Mouse (Mus musculus) CH12.LX (cell line): ENCODE data around the gene Grk6. TPM values are rescaled to one million over a fixed set of nuclear protein-coding genes. Genes with fewer than 3 reads are reported as not detected.
A peak's percentile ranks its signal among the peaks of the same experiment; 100 is the strongest.

Experiments used
- DNase-seq: peaks from one replicate; pipeline ENCODE4 v3.0.0-alpha.2; 2013; ENCODE audit errors: extremely low read depth
- H3K27ac ChIP-seq: 2 replicates; pipeline ENCODE4 v1.5.1; 2012; ENCODE audit warnings: low read depth, mild to moderate bottlenecking, control low read depth, moderate library complexity; ENCODE audit not compliant: insufficient read depth
- H3K27me3 ChIP-seq: replicated peaks from 2 replicates; pipeline ENCODE3; 2012; ENCODE audit warnings: inconsistent platforms
- H3K36me3 ChIP-seq, 2 experiments: replicated peaks in 1 of 2; 2 replicates each; pipeline versions ENCODE3 to v1.6.1; 2012; ENCODE audit warnings: inconsistent platforms in 1 of 2, low read length in 1 of 2, mild to moderate bottlenecking in 1 of 2, mixed read lengths in 1 of 2, moderate library complexity in 1 of 2; ENCODE audit not compliant: control insufficient read depth in 1 of 2, insufficient read depth in 1 of 2
- H3K4me1 ChIP-seq, 2 experiments: 2 replicates each; pipeline ENCODE4 v1.6.1; 2012; ENCODE audit warnings: inconsistent platforms in 1 of 2, moderate library complexity in 1 of 2; ENCODE audit not compliant: insufficient read depth in 2 of 2, control insufficient read depth in 1 of 2
- H3K4me2 ChIP-seq: 2 replicates; pipeline ENCODE4 v1.6.1; 2012; ENCODE audit warnings: low read depth, mild to moderate bottlenecking, control low read depth; ENCODE audit not compliant: poor library complexity, insufficient read depth, severe bottlenecking
- H3K4me3 ChIP-seq, 3 experiments: fragments of 150-350 bp in 1 of 3; sonication (generic) in 1 of 3; replicated peaks in 1 of 3; 2 replicates each; pipeline versions ENCODE3 to v1.5.1; 2011 to 2012; ENCODE audit warnings: low read depth in 2 of 3, low read length in 2 of 3, mild to moderate bottlenecking in 2 of 3, moderate library complexity in 2 of 3, control low read depth in 1 of 3, improper control_type of control experiment in 1 of 3, inconsistent platforms in 1 of 3, mixed read lengths in 1 of 3; ENCODE audit not compliant: poor library complexity in 1 of 3
- H3K79me2 ChIP-seq: replicated peaks from 2 replicates; pipeline ENCODE4 v1.6.1; 2012; ENCODE audit warnings: mild to moderate bottlenecking, moderate library complexity; ENCODE audit not compliant: control insufficient read depth, poor library complexity, insufficient read depth, severe bottlenecking; ENCODE audit errors: extremely low read depth
- H3K9ac ChIP-seq: 2 replicates; pipeline ENCODE4 v1.6.1; 2012; ENCODE audit warnings: low read depth, mild to moderate bottlenecking, control low read depth, moderate library complexity; ENCODE audit not compliant: insufficient read depth
- H3K9me3 ChIP-seq: replicated peaks from 2 replicates; pipeline ENCODE3; 2012; ENCODE audit warnings: low read length, inconsistent platforms, mixed read lengths
- BHLHE40 ChIP-seq: IDR thresholded peaks from 2 replicates; pipeline ENCODE4 v1.6.1; 2011; ENCODE audit warnings: mild to moderate bottlenecking, low read depth, low read length, improper control_type of control experiment
- CHD1 ChIP-seq: IDR thresholded peaks from 2 replicates; pipeline ENCODE4 v1.6.1; 2012; ENCODE audit warnings: low read depth, low read length, improper control_type of control experiment, inconsistent platforms
- CHD2 ChIP-seq: IDR thresholded peaks from 2 replicates; pipeline ENCODE4 v1.6.1; 2011; ENCODE audit warnings: low read length, improper control_type of control experiment
- CTCF ChIP-seq, 2 experiments: IDR thresholded peaks in 1 of 2; conservative IDR thresholded peaks in 1 of 2; 2 replicates each; pipeline ENCODE4 v1.5.1; 2011 to 2012; ENCODE audit warnings: low read depth in 2 of 2, low read length in 2 of 2, improper control_type of control experiment in 1 of 2, inconsistent platforms in 1 of 2, mild to moderate bottlenecking in 1 of 2, moderate library complexity in 1 of 2
- E2F4 ChIP-seq: IDR thresholded peaks from 2 replicates; pipeline ENCODE4 v1.6.1; 2011; ENCODE audit warnings: low read depth, low read length, improper control_type of control experiment; ENCODE audit not compliant: insufficient replicate concordance
- ETS1 ChIP-seq: conservative IDR thresholded peaks from 2 replicates; pipeline ENCODE4 v1.6.1; 2012; ENCODE audit warnings: low read depth, mild to moderate bottlenecking, inconsistent platforms, low read length, improper control_type of control experiment, moderate library complexity
- HCFC1 ChIP-seq: IDR thresholded peaks from 2 replicates; pipeline ENCODE4 v1.6.1; 2012; ENCODE audit warnings: low read depth, mild to moderate bottlenecking, inconsistent platforms, low read length, improper control_type of control experiment
- IRF4 ChIP-seq: IDR thresholded peaks from 2 replicates; pipeline ENCODE4 v1.6.1; 2014; ENCODE audit warnings: low read depth, mild to moderate bottlenecking, inconsistent platforms, low read length, improper control_type of control experiment
- JUN ChIP-seq: IDR thresholded peaks from 2 replicates; pipeline ENCODE4 v1.6.1; 2011; ENCODE audit warnings: low read depth, mild to moderate bottlenecking, low read length, improper control_type of control experiment, moderate library complexity; ENCODE audit not compliant: insufficient read depth
- JUND ChIP-seq: conservative IDR thresholded peaks from 2 replicates; pipeline ENCODE4 v1.6.1; 2011; ENCODE audit warnings: low read depth, low read length, improper control_type of control experiment
- KAT2A ChIP-seq: IDR thresholded peaks from 2 replicates; pipeline ENCODE4 v1.6.1; 2012; ENCODE audit warnings: low read length, improper control_type of control experiment, inconsistent platforms; ENCODE audit not compliant: insufficient replicate concordance
- MAFK ChIP-seq: IDR thresholded peaks from 2 replicates; pipeline ENCODE4 v1.6.1; 2011; ENCODE audit warnings: low read length, improper control_type of control experiment; ENCODE audit not compliant: insufficient replicate concordance
- MAX ChIP-seq: IDR thresholded peaks from 2 replicates; pipeline ENCODE4 v1.6.1; 2011; ENCODE audit warnings: low read length, improper control_type of control experiment
- MAZ ChIP-seq: IDR thresholded peaks from 2 replicates; pipeline ENCODE4 v1.6.1; 2012; ENCODE audit warnings: low read depth, mild to moderate bottlenecking, inconsistent platforms, low read length, improper control_type of control experiment, moderate library complexity
- MEF2A ChIP-seq: IDR thresholded peaks from 2 replicates; pipeline ENCODE4 v1.6.1; 2014; ENCODE audit warnings: low read depth, mild to moderate bottlenecking, inconsistent platforms, low read length, improper control_type of control experiment, borderline replicate concordance
- MXI1 ChIP-seq: IDR thresholded peaks from 2 replicates; pipeline ENCODE4 v1.6.1; 2011; ENCODE audit warnings: mild to moderate bottlenecking, low read depth, low read length, improper control_type of control experiment
- MYC ChIP-seq: IDR thresholded peaks from 2 replicates; pipeline ENCODE4 v1.6.1; 2011; ENCODE audit warnings: low read depth, mild to moderate bottlenecking, improper control_type of control experiment, low read length
- NELFE ChIP-seq: IDR thresholded peaks from 2 replicates; pipeline ENCODE4 v1.6.1; 2011; ENCODE audit warnings: low read depth, low read length, improper control_type of control experiment
- NRF1 ChIP-seq: IDR thresholded peaks from 2 replicates; pipeline ENCODE4 v1.6.1; 2014; ENCODE audit warnings: low read depth, mild to moderate bottlenecking, inconsistent platforms, low read length, improper control_type of control experiment, moderate library complexity
- PAX5 ChIP-seq: IDR thresholded peaks from 2 replicates; pipeline ENCODE4 v1.6.1; 2012; ENCODE audit warnings: low read length, inconsistent platforms, mixed read lengths
- POLR2A ChIP-seq: IDR thresholded peaks from 2 replicates; pipeline ENCODE4 v1.6.1; 2011; ENCODE audit warnings: low read depth, mild to moderate bottlenecking, improper control_type of control experiment, low read length
- POLR2AphosphoS2 ChIP-seq: IDR thresholded peaks from 2 replicates; pipeline ENCODE4 v1.6.1; 2011; ENCODE audit warnings: low read depth, low read length, improper control_type of control experiment
- RCOR1 ChIP-seq: conservative IDR thresholded peaks from 2 replicates; pipeline ENCODE4 v1.6.1; 2012; ENCODE audit warnings: low read depth, mild to moderate bottlenecking, inconsistent platforms, low read length, improper control_type of control experiment
- SIN3A ChIP-seq: IDR thresholded peaks from 2 replicates; pipeline ENCODE4 v1.6.1; 2012; ENCODE audit warnings: low read length, improper control_type of control experiment, inconsistent platforms
- SMC3 ChIP-seq: IDR thresholded peaks from 2 replicates; pipeline ENCODE4 v1.6.1; 2011; ENCODE audit warnings: low read depth, low read length, improper control_type of control experiment
- TBP ChIP-seq: conservative IDR thresholded peaks from 2 replicates; pipeline ENCODE4 v1.6.1; 2011; ENCODE audit warnings: low read depth, low read length, improper control_type of control experiment
- TCF12 ChIP-seq: IDR thresholded peaks from 2 replicates; pipeline ENCODE4 v1.6.1; 2014; ENCODE audit warnings: low read depth, mild to moderate bottlenecking, inconsistent platforms, low read length, improper control_type of control experiment
- UBTF ChIP-seq: IDR thresholded peaks from 2 replicates; pipeline ENCODE4 v1.6.1; 2012; ENCODE audit warnings: low read depth, mild to moderate bottlenecking, inconsistent platforms, low read length, improper control_type of control experiment, moderate library complexity
- USF1 ChIP-seq: IDR thresholded peaks from 2 replicates; pipeline ENCODE4 v1.6.1; 2014; ENCODE audit warnings: low read depth, mild to moderate bottlenecking, inconsistent platforms, low read length, improper control_type of control experiment
- USF2 ChIP-seq: conservative IDR thresholded peaks from 2 replicates; pipeline ENCODE4 v1.6.1; 2011; ENCODE audit warnings: low read depth, low read length, improper control_type of control experiment
- ZKSCAN1 ChIP-seq: IDR thresholded peaks from 2 replicates; pipeline ENCODE4 v1.6.1; 2012; ENCODE audit warnings: low read depth, inconsistent platforms, low read length, improper control_type of control experiment, borderline replicate concordance
- ZMIZ1 ChIP-seq: IDR thresholded peaks from 2 replicates; pipeline ENCODE4 v1.6.1; 2012; ENCODE audit warnings: low read depth, mild to moderate bottlenecking, inconsistent platforms, low read length, improper control_type of control experiment
- ZNF384 ChIP-seq: IDR thresholded peaks from 2 replicates; pipeline ENCODE4 v1.6.1; 2012; ENCODE audit warnings: low read depth, low read length, improper control_type of control experiment, inconsistent platforms
- dilution Hi-C: fragments of 300-500 bp; cut with MboI; formaldehyde crosslinking; loops from 2 replicates; pipeline ENCODE4 v1.14.3; 2020; ENCODE audit warnings: low sequenced_read_pairs; ENCODE audit not compliant: extremely low pct_unique_long_range_greater_than_20kb, extremely low pct_ligation_motif_present
- in situ Hi-C: fragments of 300-500 bp; cut with MboI; formaldehyde crosslinking; loops from 3 replicates; pipeline ENCODE4 v1.14.3; 2019; ENCODE audit warnings: low sequenced_read_pairs, low pct_ligation_motif_present, low pct_unique_long_range_greater_than_20kb, mixed read lengths
- polyA plus RNA-seq: library from polyadenylated mRNA; unstranded; fragments of >175 nt; gene quantifications from 2 replicates; pipeline ENCODE4 v1.2.1, GENCODE M21; 2012; ENCODE audit warnings: low read depth; ENCODE audit not compliant: insufficient read length
- total RNA-seq, 2 experiments: library from RNA; depleted of rRNA; stranded (reverse); fragments of 300-350 nt in 1 of 2; fragments of >200 nt in 1 of 2; gene quantifications; 2 replicates each; pipeline ENCODE4 v1.2.3; 2012 to 2014

Gene Grk6
- total and polyA plus RNA-seq, 3 experiments = 59.0 to 71.0 (median 60.1) TPM

- DNase-seq = peak; percentile 74
- TF ChIP-seq USF2 = no peak
- 0 out of 2 replicates have a peak, but pooled peaks have one; percentile 58 for TF ChIP-seq MAX
- no peak for TF ChIP-seq HCFC1
- no peak for TF ChIP-seq MEF2A
- TF ChIP-seq SMC3 = no peak
- TF ChIP-seq PAX5 = no peak
- no peak for TF ChIP-seq USF1
- TF ChIP-seq ZKSCAN1 = no peak
- TF ChIP-seq KAT2A = no peak
- TF ChIP-seq E2F4 = no peak
- peak; percentile 62 for TF ChIP-seq POLR2A
- TF ChIP-seq MXI1 = peak; percentile 51; the same call in 1 of the 2 replicates
- no peak for TF ChIP-seq NRF1
- peak; percentile 57; the same call in 1 of the 2 replicates for TF ChIP-seq ETS1
- TF ChIP-seq CHD1 = no peak
- TF ChIP-seq TCF12 = peak; percentile 60; the same call in 1 of the 2 replicates
- 0 out of 2 replicates have a peak, but pooled peaks have one; percentile 20 for TF ChIP-seq TBP
- TF ChIP-seq MAZ = no peak
- TF ChIP-seq RCOR1 = no peak
- peak; percentile 37; the same call in 1 of the 2 replicates for TF ChIP-seq BHLHE40
- TF ChIP-seq MAFK = no peak
- TF ChIP-seq JUND = no peak
- no peak for TF ChIP-seq JUN
- TF ChIP-seq CHD2 = no peak; the same call in 1 of the 2 replicates
- TF ChIP-seq MYC = 0 out of 2 replicates have a peak, but pooled peaks have one; percentile 9
- no peak for TF ChIP-seq POLR2AphosphoS2
- TF ChIP-seq ZNF384 = no peak
- no peak for TF ChIP-seq ZMIZ1
- no peak for TF ChIP-seq CTCF (conservative IDR thresholded peaks at IDR 0.05 in 1 of 2, IDR thresholded peaks at IDR 0.05 in 1 of 2; ENCODE audit: low read depth in 2 of 2, low read length in 2 of 2)
- no peak for TF ChIP-seq SIN3A
- no peak for TF ChIP-seq UBTF
- 0 out of 2 replicates have a peak, but pooled peaks have one; percentile 24 for TF ChIP-seq IRF4
- TF ChIP-seq NELFE = no peak
- H3K9me3 ChIP-seq = no peaks in the 10 kb centered on the region
- dilution Hi-C loops = no loop called here
- peaks cover 30 to 55% of the 10 kb centered on the region in 2 experiments for H3K4me1 ChIP-seq
- H3K4me3 ChIP-seq = peak overlapping the region; percentile 34 to 80 (median 61)
- H3K9ac ChIP-seq = peak overlapping the region; percentile 98
- peaks cover 23 to 32% of the 10 kb centered on the region in 2 experiments for H3K36me3 ChIP-seq
- peak overlapping the region; percentile 83 for H3K4me2 ChIP-seq
- peaks cover 34% of the 10 kb centered on the region for H3K79me2 ChIP-seq
- in situ Hi-C loops = no loop called here
- peak overlapping the region; percentile 80 for H3K27ac ChIP-seq
- no peaks in the 10 kb centered on the region for H3K27me3 ChIP-seq
Observed at GRCm38 (mm10) chr13:55447543-55447943, 2.7 kb downstream of the Grk6 start.
